Mouse (Mus musculus) embryonic facial prominence, embryonic 11.5 days (tissue): ENCODE data around the gene Hmox2. TPM values are rescaled to one million over a fixed set of nuclear protein-coding genes. Genes with fewer than 3 reads are reported as not detected.
"Not testable (repeated sequence)": the region's sequence is repeated elsewhere in the genome, so short reads cannot be mapped to it uniquely, and the experiment has no call there.

ENCODE experiments used
- ATAC-seq: fragments of 200-750 bp; cut with Nextera tagmentation; replicated peaks from 2 replicates; pipeline ENCODE4 v1.8.0; 2017; ENCODE audit warnings: low read depth; ENCODE audit not compliant: insufficient number of reproducible peaks, low FRiP score, low TSS enrichment
- DNase-seq: peaks from one replicate; pipeline ENCODE4 v3.0.0-alpha.2; 2015; ENCODE audit warnings: low spot score
- H3K27ac ChIP-seq: fragments of 300-500 bp; sonication (generic); replicated peaks from 2 replicates; pipeline ENCODE4 v1.5.1; 2014; ENCODE audit warnings: mild to moderate bottlenecking, low read depth, low read length, control low read depth
- H3K27me3 ChIP-seq: fragments of 300-500 bp; sonication (generic); 2 replicates; pipeline ENCODE4 v1.6.1; 2014; ENCODE audit warnings: mild to moderate bottlenecking, low read length, moderate library complexity, mixed read lengths; ENCODE audit not compliant: control insufficient read depth, insufficient read depth
- H3K36me3 ChIP-seq: fragments of 300-500 bp; sonication (generic); replicated peaks from 2 replicates; pipeline ENCODE4 v1.6.1; 2014; ENCODE audit warnings: low read depth, mild to moderate bottlenecking, low read length, moderate library complexity, mixed read lengths; ENCODE audit not compliant: control insufficient read depth, insufficient read depth
- H3K4me1 ChIP-seq: fragments of 300-500 bp; sonication (generic); 2 replicates; pipeline ENCODE4 v1.6.1; 2014; ENCODE audit warnings: low read length, mixed read lengths; ENCODE audit not compliant: control insufficient read depth, insufficient read depth
- H3K4me2 ChIP-seq: fragments of 300-500 bp; sonication (generic); 2 replicates; pipeline ENCODE4 v1.6.1; 2014; ENCODE audit warnings: low read depth, mild to moderate bottlenecking, control low read depth, low read length, moderate library complexity
- H3K4me3 ChIP-seq: fragments of 300-500 bp; sonication (generic); 2 replicates; pipeline ENCODE4 v1.5.1; 2014; ENCODE audit warnings: low read depth, low read length, control low read depth
- H3K9ac ChIP-seq: fragments of 300-500 bp; sonication (generic); replicated peaks from 2 replicates; pipeline ENCODE4 v1.6.1; 2014; ENCODE audit warnings: mild to moderate bottlenecking, control low read depth, low read length
- H3K9me3 ChIP-seq: fragments of 300-500 bp; sonication (generic); replicated peaks from 2 replicates; pipeline ENCODE4 v1.6.1; 2016; ENCODE audit warnings: mild to moderate bottlenecking, low read length, inconsistent platforms, mixed read lengths; ENCODE audit not compliant: control insufficient read depth
- WGBS: fragments of 180-500 bp; shearing (Covaris S2); extraction: QIAGEN DNeasy Blood & Tissue Kit; methylation state at CpG from one replicate; pipeline ENCODE4 v1.1.7; 2014; 5-methylcytosine and 5-hydroxymethylcytosine counted together
- polyA plus RNA-seq: library from polyadenylated mRNA; unstranded; fragments of >200 nt; fragmentation: Nextera tagmentation; extraction: Ambion mirVana; gene quantifications from 2 replicates; pipeline ENCODE4 v1.2.1, GENCODE M21; 2014

The Hmox2 gene
- polyA plus RNA-seq, 1 experiment from 2014 or later: 110 TPM

DNA sequence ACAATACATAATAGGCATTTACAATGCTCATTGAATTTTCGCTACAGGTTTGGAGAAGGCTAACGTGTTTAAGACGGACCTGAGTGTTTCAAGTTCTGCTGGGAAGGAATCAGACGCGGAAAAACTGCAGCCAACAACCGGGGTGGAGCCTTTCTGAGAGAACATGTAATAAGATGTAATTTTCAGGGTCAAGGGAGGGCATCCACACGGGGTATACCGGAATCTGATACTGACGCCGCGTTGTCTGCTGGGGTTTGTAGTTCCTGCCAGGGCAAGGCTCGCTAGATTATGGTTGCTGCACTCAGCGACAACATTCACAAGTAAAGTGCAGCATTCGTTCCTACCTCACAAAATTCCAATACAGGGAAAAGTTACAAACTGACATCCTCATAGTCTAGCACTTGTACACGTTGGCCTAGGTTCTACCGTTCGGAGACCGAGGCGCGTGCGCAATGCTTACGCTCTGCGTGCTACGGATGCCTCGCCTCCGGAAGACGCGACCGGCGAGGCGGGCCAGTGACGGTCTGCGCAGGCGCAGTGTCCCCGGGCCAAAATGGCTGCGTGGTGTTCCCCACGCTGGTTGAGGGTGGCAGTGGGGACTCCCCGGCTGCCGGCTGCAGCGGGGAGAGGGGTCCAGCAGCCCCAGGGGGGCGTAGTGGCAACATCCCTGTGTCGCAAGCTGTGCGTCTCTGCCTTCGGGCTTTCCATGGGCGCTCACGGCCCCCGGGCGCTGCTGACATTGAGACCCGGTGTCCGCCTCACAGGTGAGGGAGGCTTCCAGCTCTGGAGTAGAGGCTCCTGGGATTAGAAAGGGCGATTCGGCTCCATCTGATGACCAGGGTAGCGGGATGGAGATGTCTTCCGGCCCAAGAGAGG is 42.3 kb upstream of the Hmox2 start:
- peak overlapping the region; percentile 35; the same call in 1 of the 2 replicates for H3K27ac ChIP-seq

DNA sequence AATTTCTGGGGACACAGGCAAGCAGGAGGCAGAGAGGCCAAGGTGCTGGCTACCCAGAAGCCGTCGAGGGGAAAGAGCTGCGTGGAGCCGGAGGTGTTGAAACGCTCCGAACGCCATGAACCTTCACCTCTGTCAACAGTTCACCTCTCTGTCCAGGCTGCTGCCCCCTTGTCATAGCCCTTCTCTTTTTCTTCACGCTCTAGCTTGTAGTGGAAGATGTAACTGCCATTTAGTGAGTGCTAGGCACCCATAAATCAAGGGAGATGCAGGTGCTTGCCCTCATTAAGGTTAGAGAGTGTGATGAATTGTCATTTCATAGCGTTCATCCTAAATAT is 41.7 kb upstream of the Hmox2 start:
- Histone ChIP-seq H3K9me3 (no peaks in the 10 kb centered on the region), H3K9ac (peak overlapping the region; percentile 86), H3K4me1 (no peaks in the 10 kb centered on the region; the same call in 1 of the 2 replicates), H3K36me3 (peaks cover 5% of the 10 kb centered on the region), H3K27me3 (no peaks in the 10 kb centered on the region), H3K4me2 (peak overlapping the region; percentile 82), H3K27ac (no peak overlapping the region; the same call in 1 of the 2 replicates), H3K4me3 (peak overlapping the region; percentile 93)
- ATAC-seq (no peak), DNase-seq (no peak)
- 1% methylated on average over 9 of the region's 9 CpGs for WGBS

More for the DNA sequence above, 42.3 kb upstream of the Hmox2 start:
- H3K4me2 ChIP-seq: peak overlapping the region; percentile 82
- H3K36me3 ChIP-seq: no peaks in the 10 kb centered on the region; the same call in 1 of the 2 replicates
- no peaks in the 10 kb centered on the region; the same call in 1 of the 2 replicates for H3K4me1 ChIP-seq
- H3K9me3 ChIP-seq: no peaks in the 10 kb centered on the region
- DNase-seq (peak; percentile 96), ATAC-seq (peak; percentile 86)
- no peaks in the 10 kb centered on the region for H3K27me3 ChIP-seq
- WGBS: under 1% methylated on average over 54 of the region's 54 CpGs
- peak overlapping the region; percentile 86 for H3K9ac ChIP-seq
- peak overlapping the region; percentile 93 for H3K4me3 ChIP-seq

DNA sequence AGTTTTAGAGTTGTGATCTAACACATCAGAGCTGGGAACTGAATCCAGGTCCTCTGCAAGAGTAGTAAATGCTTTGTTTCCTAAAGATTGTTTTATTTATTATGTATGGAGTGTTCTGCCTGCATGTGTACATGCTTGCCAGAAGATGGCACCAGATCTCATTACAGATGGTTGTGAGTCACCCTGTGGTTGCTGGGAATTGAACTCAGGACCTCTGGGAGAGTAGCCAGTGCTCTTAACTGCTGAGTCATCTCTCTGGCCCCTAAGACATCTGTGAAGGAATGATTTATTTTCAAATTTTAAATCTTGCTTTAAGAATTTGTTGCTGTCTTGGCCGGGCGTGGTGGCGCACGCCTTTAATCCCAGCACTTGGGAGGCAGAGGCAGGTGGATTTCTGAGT is 36.8 kb upstream of the Hmox2 start:
- H3K4me1 ChIP-seq, H3K4me3 ChIP-seq, H3K4me2 ChIP-seq, H3K27me3 ChIP-seq, ATAC-seq, DNase-seq, H3K9ac ChIP-seq, H3K9me3 ChIP-seq, H3K27ac ChIP-seq: not testable (repeated sequence)
- peaks cover 11% of the 10 kb centered on the region for H3K36me3 ChIP-seq
- 93% methylated on average over 4 of the region's 4 CpGs for WGBS

DNA sequence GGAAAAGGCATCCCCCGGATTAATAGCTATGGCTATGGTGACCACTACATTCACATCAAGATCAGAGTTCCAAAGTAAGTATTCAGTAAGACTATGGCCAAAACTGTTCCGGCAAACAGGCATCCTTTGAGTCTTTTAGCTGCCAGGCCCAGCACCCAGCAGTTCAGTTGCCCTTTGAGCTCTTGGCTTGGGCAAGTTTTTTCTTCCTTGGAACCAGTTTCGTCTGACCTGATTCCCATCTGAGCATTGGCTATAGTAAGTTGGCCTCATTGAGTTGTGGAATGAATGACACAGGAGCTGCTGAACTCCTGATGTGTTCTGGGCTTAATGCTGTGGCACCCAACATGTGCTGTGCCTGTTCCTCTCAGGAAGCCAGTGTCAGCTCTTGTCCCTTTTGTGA is 24.9 kb upstream of the Hmox2 start:
- Histone ChIP-seq H3K27me3 (no peaks in the 10 kb centered on the region), H3K9ac (no peak overlapping the region), H3K4me2 (no peak overlapping the region), H3K36me3 (peaks cover 16% of the 10 kb centered on the region), H3K4me3 (no peak overlapping the region), H3K9me3 (no peaks in the 10 kb centered on the region), H3K27ac (no peak overlapping the region), H3K4me1 (no peaks in the 10 kb centered on the region)
- ATAC-seq (no peak), DNase-seq (no peak)
- WGBS: 96% methylated on average over 3 of the region's 3 CpGs

DNA sequence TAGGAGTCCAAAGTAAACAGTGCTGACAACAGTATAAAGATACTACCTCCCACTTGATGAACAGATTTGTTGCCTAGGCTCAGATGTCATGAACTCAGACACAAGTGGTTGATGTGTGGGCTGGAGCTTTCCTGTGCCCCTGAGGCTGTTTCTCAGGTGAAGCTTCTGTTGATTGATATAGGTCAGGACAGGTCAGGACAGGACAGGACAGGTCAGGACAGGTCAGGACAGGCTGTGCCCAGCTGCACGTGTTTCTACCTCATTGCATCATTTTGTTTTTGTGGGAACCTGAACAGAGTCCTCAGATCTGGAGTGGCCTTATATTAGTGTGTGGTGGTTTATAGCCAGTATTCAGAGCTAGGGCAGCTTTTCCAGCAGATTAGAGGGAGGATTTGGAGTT is 23.5 kb upstream of the Hmox2 start:
- ATAC-seq (no peak), DNase-seq (no peak)
- Histone ChIP-seq H3K4me1 (no peaks in the 10 kb centered on the region), H3K27ac (no peak overlapping the region), H3K4me2 (no peak overlapping the region), H3K27me3 (no peaks in the 10 kb centered on the region), H3K4me3 (no peak overlapping the region), H3K9ac (no peak overlapping the region), H3K36me3 (peaks cover 14% of the 10 kb centered on the region), H3K9me3 (no peaks in the 10 kb centered on the region)
- 40% methylated on average over 1 of the region's 1 CpGs for WGBS

DNA sequence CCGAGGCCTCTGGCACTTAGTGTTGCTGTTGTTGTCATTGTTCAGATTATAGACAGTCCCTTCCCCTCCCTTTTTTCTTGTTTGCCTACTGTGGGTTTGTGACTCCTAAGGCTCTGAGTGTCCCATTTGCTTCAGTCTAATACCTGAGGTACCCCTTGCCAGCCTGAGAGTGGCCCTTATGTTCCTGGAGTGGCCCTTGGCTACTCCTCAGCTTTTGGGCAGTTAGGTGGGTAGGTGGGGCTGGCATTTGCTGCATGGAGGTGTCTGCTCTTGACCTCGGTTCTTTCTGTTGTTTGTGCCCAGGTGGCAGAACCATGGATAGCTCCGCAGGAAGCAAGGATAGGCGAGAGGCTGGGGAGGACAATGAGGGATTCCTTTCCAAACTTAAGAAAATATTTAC is 20.6 kb upstream of the Hmox2 start:
- Histone ChIP-seq H3K9me3 (no peaks in the 10 kb centered on the region), H3K4me3 (no peak overlapping the region), H3K36me3 (peaks cover 14% of the 10 kb centered on the region), H3K27ac (no peak overlapping the region), H3K9ac (no peak overlapping the region), H3K4me1 (no peaks in the 10 kb centered on the region), H3K27me3 (no peaks in the 10 kb centered on the region), H3K4me2 (no peak overlapping the region)
- DNase-seq (no peak), ATAC-seq (no peak)
- WGBS: 62% methylated on average over 4 of the region's 4 CpGs

DNA sequence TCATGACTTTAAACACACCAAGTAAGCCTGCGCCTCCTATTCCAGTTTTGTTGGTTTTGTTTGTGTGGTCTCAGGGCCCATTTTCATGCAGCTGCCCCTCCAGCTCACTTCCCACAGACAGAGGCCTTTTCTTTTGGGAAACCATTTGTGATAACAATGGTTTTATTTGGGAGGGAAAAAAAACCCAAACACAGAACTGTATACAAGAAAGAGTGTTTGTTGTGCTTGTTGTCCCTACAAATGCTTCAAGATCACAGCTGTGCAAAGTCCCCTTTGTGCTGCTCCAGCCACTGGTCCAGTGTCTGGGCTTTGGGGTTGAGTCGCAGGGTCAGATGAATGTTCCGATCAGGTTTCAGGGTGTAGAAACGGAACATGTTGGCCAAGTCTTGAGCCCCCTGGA is 15.0 kb upstream of the Hmox2 start:
- H3K27ac ChIP-seq: no peak overlapping the region
- DNase-seq: no peak
- 92% methylated on average over 4 of the region's 4 CpGs for WGBS
- no peak overlapping the region for H3K9ac ChIP-seq
- ATAC-seq: no peak
- H3K4me3 ChIP-seq: no peak overlapping the region
- H3K36me3 ChIP-seq: peaks cover 2% of the 10 kb centered on the region
- no peaks in the 10 kb centered on the region for H3K4me1 ChIP-seq
- no peaks in the 10 kb centered on the region for H3K9me3 ChIP-seq
- H3K27me3 ChIP-seq: no peaks in the 10 kb centered on the region
- H3K4me2 ChIP-seq: no peak overlapping the region

DNA sequence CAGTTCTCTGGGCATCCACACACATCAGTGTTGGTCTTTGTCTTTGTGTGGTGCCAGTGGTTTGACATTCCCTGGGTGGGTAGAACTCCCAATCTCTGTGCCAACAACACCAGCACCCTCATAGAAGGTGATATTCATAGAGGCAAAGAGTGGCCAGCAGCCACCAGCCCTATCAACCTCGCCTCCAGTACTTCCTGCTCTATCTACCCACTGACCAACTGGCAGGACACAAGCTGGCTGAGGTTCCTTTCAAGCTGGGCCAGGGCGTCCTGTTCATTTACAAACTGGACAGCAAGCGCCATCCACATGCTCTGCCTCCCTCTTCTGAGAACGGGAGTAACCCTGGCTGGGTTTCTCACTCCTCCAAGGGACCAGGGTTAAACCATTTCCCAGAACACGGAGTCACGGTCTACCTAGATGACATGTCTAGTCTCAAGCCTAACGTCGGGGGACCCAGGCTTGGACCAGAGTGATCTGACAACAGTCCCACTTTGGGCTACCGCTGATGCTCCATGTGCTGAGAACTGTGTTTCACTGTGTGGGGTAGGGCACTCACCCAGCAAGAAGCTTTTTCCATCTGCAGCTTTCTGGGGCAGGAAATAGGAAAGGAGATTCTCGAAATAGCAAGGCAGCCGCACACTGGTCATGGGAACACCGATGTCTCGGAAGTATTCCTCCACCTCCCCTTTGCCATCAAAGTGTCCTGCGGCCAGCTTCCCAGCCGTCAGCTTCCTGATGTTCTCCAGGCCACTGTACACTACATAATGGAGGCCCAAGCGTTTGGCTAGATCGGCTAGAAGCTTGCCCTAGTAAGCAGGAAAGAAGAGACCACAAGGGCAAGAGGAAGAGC is 12.1 kb upstream of the Hmox2 start:
- 93% methylated on average over 17 of the region's 17 CpGs for WGBS
- Histone ChIP-seq H3K4me3 (no peak overlapping the region), H3K4me2 (no peak overlapping the region), H3K9me3 (no peaks in the 10 kb centered on the region), H3K36me3 (peaks cover 2% of the 10 kb centered on the region), H3K4me1 (no peaks in the 10 kb centered on the region), H3K9ac (no peak overlapping the region), H3K27me3 (no peaks in the 10 kb centered on the region), H3K27ac (no peak overlapping the region)
- no peak for DNase-seq
- ATAC-seq: no peak
